ENCODE assay signal across 16 mouse cellular contexts in the genomic region with DNA sequence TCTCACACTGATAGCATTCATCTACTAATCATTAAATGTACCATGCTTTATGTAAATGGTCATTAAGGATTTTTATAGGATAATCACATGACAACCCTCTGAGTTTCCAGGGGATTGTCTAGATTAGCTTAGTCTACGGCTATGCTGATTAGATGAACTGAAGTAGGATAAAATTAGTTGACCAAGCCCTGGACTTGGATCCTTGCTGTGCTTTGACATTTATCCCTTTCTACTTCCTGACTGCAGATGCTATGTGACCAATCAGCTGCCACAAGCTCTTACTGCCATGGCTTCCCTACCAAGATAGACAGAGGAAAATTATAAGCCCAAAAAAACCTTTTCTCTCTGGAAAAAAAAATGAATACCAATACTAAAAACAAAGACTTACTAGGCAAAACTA.
"Had no signal": no experiment of that assay in that cellular context is flagged by ENCODE, and none has a peak within 500 bp of the region (broad histone marks: within the 10 kb centered on the region; RNA-seq: fewer than 3 reads in every experiment).

No protein-coding gene starts in this region.

- H3K4me2 ChIP-seq: neural tube, embryonic 12.5 days; neural tube, embryonic 13.5 days; neural tube, embryonic 15.5 days; stomach, embryonic 15.5 days had no signal

- DNase-seq: right cerebral cortex, adult 18-20 months; right cerebral cortex, postnatal 14 days; right cerebral cortex, postnatal 25 days; right cerebral cortex, postnatal 4 days; spleen, adult 18-20 months; thymus, adult 18-20 months; thymus, adult 2 months; thymus, postnatal 14 days; thymus, postnatal 25 days; thymus, postnatal 36 days; thymus, postnatal 4 days had no signal

- H3K4me3 ChIP-seq: neural tube, embryonic 12.5 days; neural tube, embryonic 13.5 days; neural tube, embryonic 15.5 days; stomach, embryonic 15.5 days had no signal

- H3K9me3 ChIP-seq: neural tube, embryonic 12.5 days; neural tube, embryonic 13.5 days; neural tube, embryonic 15.5 days; stomach, embryonic 15.5 days had no signal

- H3K36me3 ChIP-seq: neural tube, embryonic 12.5 days; neural tube, embryonic 13.5 days; neural tube, embryonic 15.5 days; stomach, embryonic 15.5 days had no signal

- H3K27me3 ChIP-seq: neural tube, embryonic 12.5 days; stomach, embryonic 15.5 days had no signal

- H3K4me1 ChIP-seq: neural tube, embryonic 12.5 days; neural tube, embryonic 13.5 days; neural tube, embryonic 15.5 days; stomach, embryonic 15.5 days had no signal

- H3K9ac ChIP-seq: neural tube, embryonic 12.5 days; neural tube, embryonic 13.5 days; neural tube, embryonic 15.5 days; stomach, embryonic 15.5 days had no signal

- H3K27ac ChIP-seq: neural tube, embryonic 12.5 days; neural tube, embryonic 13.5 days; neural tube, embryonic 15.5 days; stomach, embryonic 15.5 days; stomach, postnatal 0 days had no signal
